Mouse (Mus musculus) heart, embryonic 14.5 days (tissue): ENCODE data around the gene Pop5. TPM values are rescaled to one million over a fixed set of nuclear protein-coding genes. Genes with fewer than 3 reads are reported as not detected.

Source experiments
- ATAC-seq: fragments of 200-750 bp; cut with Nextera tagmentation; 2 replicates; pipeline ENCODE4 v1.8.0; 2017; ENCODE audit warnings: low read depth, moderate TSS enrichment; ENCODE audit not compliant: insufficient number of reproducible peaks, insufficient read depth, low FRiP score
- H3K27ac ChIP-seq, 2 experiments: fragments of 200-500 bp in 1 of 2; fragments of 300-500 bp in 1 of 2; sonication (generic) in 1 of 2; replicated peaks in 1 of 2; 2 replicates each; pipeline ENCODE4 v1.5.1; 2012 to 2014; ENCODE audit warnings: low read depth in 2 of 2, low read length in 2 of 2, control low read depth in 1 of 2, mild to moderate bottlenecking in 1 of 2, mixed read lengths in 1 of 2; ENCODE audit not compliant: control insufficient read depth in 1 of 2, insufficient read depth in 1 of 2
- H3K27me3 ChIP-seq: fragments of 300-500 bp; sonication (generic); 2 replicates; pipeline ENCODE4 v1.6.1; 2014; ENCODE audit warnings: mild to moderate bottlenecking, low read length, control low read depth; ENCODE audit not compliant: control insufficient read depth, insufficient read depth
- H3K36me3 ChIP-seq: fragments of 300-500 bp; sonication (generic); 2 replicates; pipeline ENCODE4 v1.6.1; 2014; ENCODE audit warnings: mild to moderate bottlenecking, control low read depth, low read length, mixed read lengths; ENCODE audit not compliant: control insufficient read depth, insufficient read depth
- H3K4me1 ChIP-seq, 2 experiments: fragments of 200-500 bp in 1 of 2; fragments of 300-500 bp in 1 of 2; sonication (generic) in 1 of 2; 2 replicates each; pipeline ENCODE4 v1.6.1; 2012 to 2014; ENCODE audit warnings: low read length in 2 of 2, control low read depth in 1 of 2, mixed read lengths in 1 of 2; ENCODE audit not compliant: control insufficient read depth in 2 of 2, insufficient read depth in 2 of 2
- H3K4me2 ChIP-seq: fragments of 300-500 bp; sonication (generic); 2 replicates; pipeline ENCODE4 v1.6.1; 2014; ENCODE audit warnings: mild to moderate bottlenecking, low read length
- H3K4me3 ChIP-seq, 2 experiments: fragments of 200-500 bp in 1 of 2; fragments of 300-500 bp in 1 of 2; sonication (generic) in 1 of 2; 2 replicates each; pipeline ENCODE4 v1.5.1; 2012 to 2014; ENCODE audit warnings: low read length in 2 of 2, mild to moderate bottlenecking in 2 of 2, control low read depth in 1 of 2, low read depth in 1 of 2, moderate library complexity in 1 of 2; ENCODE audit not compliant: control insufficient read depth in 1 of 2, insufficient read depth in 1 of 2
- H3K9ac ChIP-seq: fragments of 300-500 bp; sonication (generic); 2 replicates; pipeline ENCODE4 v1.6.1; 2014; ENCODE audit warnings: mild to moderate bottlenecking, low read length
- H3K9me3 ChIP-seq: fragments of 300-500 bp; sonication (generic); 2 replicates; pipeline ENCODE4 v1.6.1; 2016; ENCODE audit warnings: low read length, control low read depth; ENCODE audit not compliant: control insufficient read depth
- WGBS: fragments of 180-500 bp; shearing (Covaris S2); extraction: QIAGEN DNeasy Blood & Tissue Kit; methylation state at CpG from one replicate; pipeline ENCODE4 v1.1.7; 2014; 5-methylcytosine and 5-hydroxymethylcytosine counted together
- polyA plus RNA-seq: library from polyadenylated mRNA; unstranded; fragments of >200 nt; fragmentation: Nextera tagmentation; extraction: Ambion mirVana; gene quantifications from 2 replicates; pipeline ENCODE4 v1.2.1, GENCODE M21; 2014

Pop5 gene
- polyA plus RNA-seq, 1 experiment from 2014 or later = 66.7 TPM

GRCm38 (mm10) chr5:115274771-115275170, 39.1 kb downstream of the Pop5 start:
- peaks cover 12% of the 10 kb centered on the region for H3K36me3 ChIP-seq
- ATAC-seq = no peak
- no peak overlapping the region for H3K9ac ChIP-seq
- H3K27me3 ChIP-seq = no peaks in the 10 kb centered on the region
- H3K9me3 ChIP-seq = no peaks in the 10 kb centered on the region
- no peak overlapping the region for H3K4me3 ChIP-seq
- peaks cover 2 to 24% of the 10 kb centered on the region in 2 experiments; a peak in 3 of 4 replicates for H3K4me1 ChIP-seq
- WGBS = 81% methylated on average over 1 of the region's 1 CpGs
- no peak overlapping the region for H3K4me2 ChIP-seq
- no peak overlapping the region for H3K27ac ChIP-seq

GRCm38 (mm10) chr5:115275998-115276397, 40.4 kb downstream of the Pop5 start:
- Histone ChIP-seq H3K36me3 (no peaks in the 10 kb centered on the region), H3K9ac (no peak overlapping the region), H3K9me3 (no peaks in the 10 kb centered on the region), H3K27ac (no peak overlapping the region), H3K4me3 (no peak overlapping the region), H3K4me2 (no peak overlapping the region), H3K27me3 (no peaks in the 10 kb centered on the region), H3K4me1 (peaks cover 2 to 17% of the 10 kb centered on the region in 2 experiments)
- WGBS = 35% methylated on average over 14 of the region's 14 CpGs
- no peak for ATAC-seq

- H3K27ac ChIP-seq = no peak overlapping the region
- H3K9ac ChIP-seq = no peak overlapping the region
- ATAC-seq = no peak
- no peak overlapping the region for H3K4me2 ChIP-seq
- no peaks in the 10 kb centered on the region for H3K9me3 ChIP-seq
- peaks cover 2 to 10% of the 10 kb centered on the region in 2 experiments for H3K4me1 ChIP-seq
- no peak overlapping the region for H3K4me3 ChIP-seq
- WGBS = 63% methylated on average over 1 of the region's 1 CpGs
- H3K27me3 ChIP-seq = no peaks in the 10 kb centered on the region
- H3K36me3 ChIP-seq = peaks cover 5% of the 10 kb centered on the region; the same call in 1 of the 2 replicates
These were observed 42.4 kb downstream of the Pop5 start for GRCm38 (mm10) chr5:115278053-115278452.

GRCm38 (mm10) chr5:115278785-115279184, 43.1 kb downstream of the Pop5 start:
- Histone ChIP-seq H3K36me3 (peaks cover 13% of the 10 kb centered on the region), H3K4me1 (peaks cover 2 to 5% of the 10 kb centered on the region in 2 experiments), H3K27me3 (no peaks in the 10 kb centered on the region), H3K4me3 (no peak overlapping the region), H3K4me2 (no peak overlapping the region), H3K9ac (no peak overlapping the region), H3K9me3 (no peaks in the 10 kb centered on the region), H3K27ac (no peak overlapping the region)
- no peak for ATAC-seq
- WGBS = 52% methylated on average over 2 of the region's 2 CpGs

- Histone ChIP-seq H3K9ac (peak within 1 kb of the TSS; percentile 91), H3K9me3 (no peaks in the 10 kb centered on the region), H3K27me3 (no peaks in the 10 kb centered on the region), H3K27ac (peak within 1 kb of the TSS; percentile 57 to 65), H3K4me1 (peaks cover 2 to 5% of the 10 kb centered on the region in 2 experiments), H3K4me3 (peak within 1 kb of the TSS; percentile 71 to 90), H3K36me3 (peaks cover 19% of the 10 kb centered on the region), H3K4me2 (peak within 1 kb of the TSS; percentile 89)
- WGBS = 3% methylated on average over 45 of the region's 45 CpGs
- ATAC-seq = peak; percentile 66
These were observed 43.8 kb downstream of the Pop5 start, which contains the start of gene Coq5 for GRCm38 (mm10) chr5:115279226-115280049. TSS of gene Coq5 (plus strand) at chr5:115279666.

GRCm38 (mm10) chr5:115280050-115280687, 44.5 kb downstream of the Pop5 start:
- H3K4me2 ChIP-seq = peak overlapping the region; percentile 89
- ATAC-seq = no peak
- H3K4me3 ChIP-seq = peak overlapping the region; percentile 71 to 90
- H3K9me3 ChIP-seq = no peaks in the 10 kb centered on the region
- peak overlapping the region; percentile 91 for H3K9ac ChIP-seq
- no peaks in the 10 kb centered on the region for H3K27me3 ChIP-seq
- H3K4me1 ChIP-seq = peaks cover 2 to 5% of the 10 kb centered on the region in 2 experiments
- peaks cover 27% of the 10 kb centered on the region for H3K36me3 ChIP-seq
- peak overlapping the region; percentile 57 to 65 for H3K27ac ChIP-seq
- 6% methylated on average over 17 of the region's 17 CpGs for WGBS

GRCm38 (mm10) chr5:115284735-115285134, 49.1 kb downstream of the Pop5 start:
- Histone ChIP-seq H3K9ac (no peak overlapping the region), H3K4me2 (no peak overlapping the region), H3K36me3 (peaks cover 60% of the 10 kb centered on the region), H3K9me3 (no peaks in the 10 kb centered on the region), H3K4me3 (no peak overlapping the region), H3K27me3 (no peaks in the 10 kb centered on the region), H3K4me1 (peaks cover 2 to 10% of the 10 kb centered on the region in 2 experiments), H3K27ac (no peak overlapping the region)
- 88% methylated on average over 3 of the region's 3 CpGs for WGBS
- ATAC-seq = no peak
